Mouse (Mus musculus) E14TG2a.4 (cell line): ENCODE measurements around the gene Ush2a.

ENCODE experiments used
- H3K27me3 ChIP-seq: 2 replicates; pipeline ENCODE4 v1.6.1; 2014; ENCODE audit warnings: low read length, control low read depth; ENCODE audit not compliant: insufficient read depth
- H3K36me3 ChIP-seq: 2 replicates; pipeline ENCODE4 v1.6.1; 2014; ENCODE audit warnings: low read length, control low read depth; ENCODE audit not compliant: insufficient read depth
- H3K4me1 ChIP-seq: replicated peaks from 2 replicates; pipeline ENCODE4 v1.6.1; 2014; ENCODE audit warnings: low read depth, low read length, control low read depth
- H3K4me3 ChIP-seq: replicated peaks from 2 replicates; pipeline ENCODE4 v1.5.1; 2014; ENCODE audit warnings: mild to moderate bottlenecking, low read length
- H3K9me3 ChIP-seq: 2 replicates; pipeline ENCODE4 v1.6.1; 2014; ENCODE audit warnings: low read length, control low read depth
- CTCF ChIP-seq: conservative IDR thresholded peaks from 2 replicates; pipeline ENCODE4 v1.5.1; 2014; ENCODE audit warnings: low read length
- NANOG ChIP-seq: IDR thresholded peaks from 2 replicates; pipeline ENCODE4 v1.6.1; 2014; ENCODE audit warnings: borderline replicate concordance, low read length, mixed read lengths
- POU5F1 ChIP-seq: IDR thresholded peaks from 2 replicates; pipeline ENCODE4 v1.6.1; 2014; ENCODE audit warnings: low read length, borderline replicate concordance

Ush2a gene

GRCm38 (mm10) chr1:188716886-188717285 lies 455.1 kb downstream of the Ush2a start:
- H3K36me3 ChIP-seq: no peaks in the 10 kb centered on the region
- H3K27me3 ChIP-seq: peaks cover 5% of the 10 kb centered on the region; the same call in 1 of the 2 replicates
- peaks cover 4% of the 10 kb centered on the region; the same call in 1 of the 2 replicates for H3K4me1 ChIP-seq
- TF ChIP-seq POU5F1: no peak
- TF ChIP-seq CTCF: no peak
- no peak for TF ChIP-seq NANOG
- H3K9me3 ChIP-seq: no peaks in the 10 kb centered on the region
- no peak overlapping the region for H3K4me3 ChIP-seq

GRCm38 (mm10) chr1:188725122-188725995 lies 463.5 kb downstream of the Ush2a start:
- Histone ChIP-seq H3K4me3 (no peak overlapping the region), H3K36me3 (no peaks in the 10 kb centered on the region), H3K4me1 (no peaks in the 10 kb centered on the region), H3K27me3 (no peaks in the 10 kb centered on the region), H3K9me3 (no peaks in the 10 kb centered on the region)
- TF ChIP-seq CTCF (no peak), NANOG (no peak), POU5F1 (no peak)

GRCm38 (mm10) chr1:188726937-188727336 lies 465.1 kb downstream of the Ush2a start:
- no peaks in the 10 kb centered on the region for H3K27me3 ChIP-seq
- no peaks in the 10 kb centered on the region for H3K36me3 ChIP-seq
- TF ChIP-seq POU5F1 (no peak), CTCF (no peak), NANOG (no peak)
- no peaks in the 10 kb centered on the region for H3K9me3 ChIP-seq
- H3K4me3 ChIP-seq: no peak overlapping the region
- H3K4me1 ChIP-seq: no peaks in the 10 kb centered on the region

- Histone ChIP-seq H3K4me3 (no peak overlapping the region), H3K4me1 (no peaks in the 10 kb centered on the region), H3K27me3 (no peaks in the 10 kb centered on the region), H3K36me3 (no peaks in the 10 kb centered on the region), H3K9me3 (no peaks in the 10 kb centered on the region)
- TF ChIP-seq POU5F1 (no peak), NANOG (no peak), CTCF (no peak)
These were observed 466.8 kb downstream of the Ush2a start for GRCm38 (mm10) chr1:188728625-188729024.

GRCm38 (mm10) chr1:188729179-188729578 lies 467.4 kb downstream of the Ush2a start:
- Histone ChIP-seq H3K27me3 (no peaks in the 10 kb centered on the region), H3K4me3 (no peak overlapping the region), H3K4me1 (no peaks in the 10 kb centered on the region), H3K9me3 (no peaks in the 10 kb centered on the region), H3K36me3 (no peaks in the 10 kb centered on the region)
- no peak for TF ChIP-seq CTCF
- TF ChIP-seq NANOG: no peak
- no peak for TF ChIP-seq POU5F1

- TF ChIP-seq CTCF (no peak), POU5F1 (no peak), NANOG (no peak)
- no peaks in the 10 kb centered on the region for H3K36me3 ChIP-seq
- no peaks in the 10 kb centered on the region for H3K9me3 ChIP-seq
- H3K4me1 ChIP-seq: no peaks in the 10 kb centered on the region
- H3K27me3 ChIP-seq: no peaks in the 10 kb centered on the region
- H3K4me3 ChIP-seq: no peak overlapping the region
These were observed 473.0 kb downstream of the Ush2a start for GRCm38 (mm10) chr1:188734741-188735266.

GRCm38 (mm10) chr1:188742971-188743370 lies 481.1 kb downstream of the Ush2a start:
- Histone ChIP-seq H3K4me1 (no peaks in the 10 kb centered on the region), H3K4me3 (no peak overlapping the region), H3K36me3 (no peaks in the 10 kb centered on the region), H3K9me3 (no peaks in the 10 kb centered on the region), H3K27me3 (no peaks in the 10 kb centered on the region)
- TF ChIP-seq CTCF (no peak), POU5F1 (no peak), NANOG (no peak)

GRCm38 (mm10) chr1:188755031-188755430 lies 493.2 kb downstream of the Ush2a start:
- TF ChIP-seq CTCF (no peak), POU5F1 (no peak), NANOG (no peak)
- H3K9me3 ChIP-seq: no peaks in the 10 kb centered on the region
- no peaks in the 10 kb centered on the region for H3K36me3 ChIP-seq
- no peak overlapping the region for H3K4me3 ChIP-seq
- H3K27me3 ChIP-seq: no peaks in the 10 kb centered on the region
- no peaks in the 10 kb centered on the region for H3K4me1 ChIP-seq
